Mouse (Mus musculus) thymus, postnatal 14 days (tissue): ENCODE data around the gene Yap1.
A peak's percentile ranks its signal among the peaks of the same experiment; 100 is the strongest.

Experiments
- DNase-seq: peaks from one replicate; pipeline ENCODE4 v3.0.0; 2021

The Yap1 gene

DNA sequence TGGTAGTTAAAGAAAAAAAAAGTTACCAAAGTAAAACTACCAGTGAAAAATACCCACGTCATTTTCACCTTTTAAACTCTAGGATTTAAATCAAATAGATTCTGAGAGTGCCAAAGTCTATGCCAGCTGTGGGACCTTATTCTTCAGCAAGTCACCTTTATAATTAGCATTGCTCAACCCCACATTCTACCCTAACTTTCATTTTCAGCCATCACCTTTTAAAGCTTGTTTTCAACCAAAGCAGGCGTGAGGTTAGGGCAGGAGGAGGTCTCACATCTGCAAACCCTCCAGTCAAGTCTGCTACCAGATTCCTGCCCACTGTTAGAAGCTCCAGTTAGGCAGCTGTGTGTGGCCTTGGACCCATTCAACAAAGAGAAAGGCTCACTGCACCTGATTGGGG, 32.4 kb downstream of the Yap1 start:
- DNase-seq, result no peak

DNA sequence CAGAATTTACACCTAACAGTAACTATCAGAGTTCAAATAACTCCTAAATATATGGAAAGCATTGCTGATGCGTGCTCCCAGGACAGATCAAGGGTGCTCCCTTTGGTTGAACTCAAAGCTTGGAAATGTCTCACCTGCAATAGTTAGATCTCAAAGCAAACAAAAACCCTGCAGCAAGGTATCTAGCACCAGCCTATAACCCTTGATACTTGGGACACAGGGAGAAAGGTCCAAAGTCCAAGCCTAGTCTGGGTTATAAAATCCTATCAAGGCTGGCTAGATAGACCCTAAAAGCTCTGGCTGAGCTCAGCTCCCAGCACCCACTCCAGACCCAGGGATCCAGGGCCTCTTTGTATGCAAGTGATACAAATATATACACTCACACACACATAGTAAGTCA, 36.4 kb downstream of the Yap1 start:
- no peak for DNase-seq

DNA sequence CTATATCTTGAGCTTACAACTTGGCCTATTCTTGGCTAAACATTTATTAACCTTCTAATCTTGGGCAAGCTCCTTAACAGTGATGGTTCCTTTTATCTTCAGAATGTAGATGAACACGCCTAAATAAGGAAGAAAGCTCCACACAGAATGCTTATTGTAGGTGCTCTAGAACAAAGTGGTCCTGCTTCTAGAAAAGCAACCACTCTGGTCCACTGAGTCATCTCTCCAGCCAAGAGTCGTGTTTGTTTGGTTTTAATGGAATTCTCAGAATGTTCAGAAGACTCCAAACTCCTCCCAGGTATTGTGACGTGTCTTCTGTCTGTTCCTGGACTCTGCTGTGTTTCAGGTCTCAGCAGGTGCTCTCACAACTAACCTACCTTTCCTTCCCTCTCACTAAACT, 38.8 kb downstream of the Yap1 start:
- DNase-seq, result no peak

DNA sequence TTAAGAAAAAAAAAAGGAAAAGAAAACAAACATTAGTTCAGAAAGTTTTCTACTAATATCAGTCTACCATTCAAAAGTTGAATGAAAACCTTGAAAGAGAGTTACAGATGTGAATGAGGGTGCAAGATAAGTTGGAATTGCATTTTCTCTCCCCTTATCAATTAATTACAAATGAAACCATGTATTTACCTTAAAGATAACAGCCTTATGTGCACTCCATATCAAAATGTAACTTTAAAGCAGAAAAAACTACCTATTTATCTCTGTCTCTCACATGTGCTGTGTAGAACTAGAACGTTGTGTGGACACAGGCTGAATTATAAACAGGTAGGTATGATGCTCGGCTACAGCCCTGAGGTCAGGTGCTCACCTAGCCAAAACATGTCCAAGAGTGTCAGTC, 40.5 kb downstream of the Yap1 start:
- DNase-seq, result no peak

DNA sequence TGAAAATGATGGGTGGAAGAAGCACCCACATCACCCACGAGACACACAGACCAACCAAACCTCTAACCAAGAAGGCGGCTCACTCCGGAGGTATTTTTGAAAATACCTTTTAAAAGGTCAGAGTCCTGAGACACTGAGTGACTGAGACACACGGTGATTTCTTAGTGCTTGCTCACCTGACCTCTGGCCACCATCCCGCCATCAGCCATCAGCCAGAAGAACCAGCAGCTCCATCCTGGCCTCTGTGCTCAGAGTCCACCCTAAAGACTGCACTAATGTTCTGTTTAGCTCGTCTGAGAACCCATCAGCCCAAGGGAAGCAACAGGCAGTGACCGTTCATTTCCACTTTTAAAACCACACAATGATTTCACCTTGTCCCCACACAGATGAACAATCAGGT, 41.5 kb downstream of the Yap1 start:
- no peak for DNase-seq

DNA sequence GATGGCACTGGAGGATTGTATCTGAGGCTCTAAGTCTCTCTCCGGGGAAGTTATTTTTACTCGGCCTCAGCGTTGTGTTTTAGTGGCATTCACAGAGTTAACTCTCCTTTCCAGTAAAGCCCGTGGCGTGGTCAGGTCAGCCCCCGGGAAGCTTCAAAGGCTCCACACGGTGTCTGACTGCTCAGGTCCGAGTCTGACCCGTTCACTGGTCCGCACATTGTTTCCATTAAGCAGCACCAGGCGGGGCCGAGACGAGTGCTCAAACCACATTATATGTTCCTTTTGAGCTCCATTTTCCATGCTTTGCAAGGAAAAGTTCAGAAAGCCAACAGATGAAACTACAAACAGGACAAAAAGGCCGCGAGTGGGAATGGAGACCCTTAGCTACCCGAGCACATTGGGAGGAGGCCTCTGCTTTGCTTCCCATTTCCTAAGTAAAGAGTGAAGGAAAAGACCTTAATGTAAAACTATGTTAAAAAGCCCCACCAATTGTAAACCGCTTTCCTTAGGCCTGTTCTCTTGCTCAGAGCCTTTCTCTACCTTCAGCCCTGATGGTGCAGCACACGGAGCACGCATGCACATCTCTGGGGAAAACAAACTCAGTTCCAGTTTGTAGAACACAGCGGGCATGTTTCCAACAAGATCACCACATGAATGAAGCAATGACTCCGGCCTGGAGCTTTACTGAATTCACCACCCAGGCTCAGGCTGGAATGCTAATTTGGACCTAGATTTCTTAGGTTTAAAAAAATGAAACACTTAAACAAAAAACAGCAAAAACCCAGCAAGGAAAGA, 42.8 kb downstream of the Yap1 start:
- DNase-seq, result no peak

DNA sequence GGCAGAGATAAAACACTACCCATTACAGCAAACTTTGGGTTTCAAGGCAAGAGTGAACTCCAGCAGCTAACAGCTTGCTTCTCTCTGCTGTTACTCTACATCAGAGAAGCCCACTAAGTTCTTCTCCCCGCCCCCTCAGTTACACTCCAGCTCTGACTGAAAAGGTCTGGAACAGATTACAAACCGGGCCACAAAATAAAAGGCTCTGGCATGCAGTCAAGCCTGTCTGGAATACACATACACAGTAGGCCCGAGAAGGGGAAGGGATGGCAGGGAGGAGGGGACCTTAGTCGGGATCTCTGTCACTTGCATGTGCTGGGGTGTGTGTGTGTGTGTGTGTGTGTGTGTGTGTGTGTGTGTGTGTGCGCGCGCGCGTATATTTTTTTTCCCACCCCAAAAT, 44.0 kb downstream of the Yap1 start:
- DNase-seq, result no peak

DNA sequence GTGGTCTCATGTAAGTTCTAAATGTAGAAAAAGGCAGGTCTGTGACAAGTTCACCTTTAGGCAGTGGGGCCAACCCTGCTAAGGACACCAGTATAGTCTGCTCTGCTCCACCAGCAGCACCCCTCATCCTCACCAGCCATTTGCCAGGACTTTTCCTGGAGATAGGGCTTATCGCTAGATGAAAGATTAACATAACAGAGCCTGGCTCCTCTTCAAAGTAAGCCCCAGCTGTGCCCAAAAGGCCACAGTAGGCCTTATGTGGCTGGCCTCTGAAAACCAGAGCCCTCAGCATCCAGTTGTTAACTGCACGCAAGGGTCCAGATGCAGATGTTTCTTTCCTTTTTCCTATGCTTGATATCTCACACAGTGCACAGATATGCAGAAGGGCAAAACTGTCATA, 45.1 kb downstream of the Yap1 start:
- DNase-seq, result no peak

DNA sequence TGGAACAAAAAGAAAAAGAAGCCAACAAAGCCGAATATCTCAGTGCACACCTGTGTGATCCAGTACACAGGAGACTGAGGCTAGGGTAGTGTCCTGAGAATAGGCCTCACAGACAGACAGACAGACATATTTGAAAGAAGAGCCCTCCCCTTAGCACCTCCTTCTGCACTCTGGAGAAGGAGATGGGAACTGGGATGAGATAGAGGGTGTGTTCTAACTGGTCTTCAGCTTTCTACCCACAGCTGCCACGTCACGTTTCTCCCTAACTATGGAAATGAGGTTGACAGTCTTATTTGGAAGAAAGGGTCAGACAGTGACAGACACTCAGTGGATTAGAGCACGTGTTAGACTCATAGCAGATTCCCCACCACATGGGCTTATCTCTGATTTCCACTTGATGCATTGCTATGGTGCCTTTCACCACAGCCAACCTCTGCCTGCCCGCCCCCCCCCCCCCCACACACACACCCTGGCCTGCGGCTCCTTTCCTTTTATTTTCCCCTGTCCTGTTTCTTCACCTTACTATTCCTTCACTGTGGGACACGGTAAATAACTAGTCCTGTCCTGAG, 46.3 kb downstream of the Yap1 start:
- DNase-seq, result no peak

DNA sequence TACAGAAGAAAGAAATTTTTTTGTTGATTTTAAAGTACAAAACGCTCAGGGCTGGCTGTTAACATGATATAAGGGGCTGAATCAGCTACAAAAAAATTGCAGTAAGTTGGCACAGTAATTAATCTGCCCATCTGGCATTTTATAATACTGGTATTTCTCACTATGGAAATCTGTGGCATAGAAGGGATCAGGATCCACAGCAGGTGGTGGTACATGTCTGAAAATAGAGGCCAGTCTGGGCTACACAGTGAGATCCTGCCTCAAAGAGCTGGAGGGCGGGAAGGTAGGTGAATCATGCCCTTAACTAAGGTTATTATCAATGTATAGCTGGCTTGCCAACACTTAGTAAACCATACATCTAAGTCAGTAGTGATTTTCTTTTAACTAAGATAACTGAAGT, 47.0 kb downstream of the Yap1 start:
- no peak for DNase-seq

DNA sequence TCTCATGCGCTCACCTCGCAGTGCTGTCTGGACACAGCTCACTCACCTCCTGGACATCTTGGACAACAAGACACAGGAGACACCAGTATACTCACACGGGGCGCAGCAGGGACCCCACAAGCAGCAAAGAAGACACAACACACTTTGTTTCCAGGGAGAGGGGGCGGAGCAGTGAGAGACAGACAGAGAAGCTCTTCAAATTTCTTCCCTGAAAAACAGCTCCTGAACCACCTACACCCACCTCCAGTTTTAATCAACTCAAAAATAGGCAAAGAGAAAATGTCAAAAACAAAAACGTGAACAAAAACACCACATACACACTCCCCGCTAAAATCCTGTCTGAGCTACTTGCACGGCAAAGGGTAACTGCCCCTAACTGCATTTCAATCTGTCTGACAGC, 48.0 kb downstream of the Yap1 start:
- no peak for DNase-seq

DNA sequence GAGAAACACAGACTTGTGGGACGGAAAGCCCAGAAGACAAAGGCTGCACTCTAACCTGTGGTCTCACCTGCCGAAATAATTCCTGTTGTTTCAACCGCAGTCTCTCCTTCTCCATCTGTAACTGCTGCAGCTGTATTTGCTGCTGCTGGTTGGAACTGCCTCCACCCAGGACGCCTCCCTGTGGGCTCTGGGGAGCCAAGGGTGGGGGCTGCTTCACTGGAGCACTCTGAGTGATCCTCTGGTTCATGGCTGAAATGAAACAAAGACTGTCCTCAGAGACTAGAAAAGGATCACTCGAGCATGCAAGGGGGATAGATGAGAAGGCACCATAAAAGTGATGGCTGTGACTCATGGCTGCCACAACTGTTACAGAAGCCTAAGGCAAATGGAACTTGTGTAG, 51.5 kb downstream of the Yap1 start:
- no peak for DNase-seq

DNA sequence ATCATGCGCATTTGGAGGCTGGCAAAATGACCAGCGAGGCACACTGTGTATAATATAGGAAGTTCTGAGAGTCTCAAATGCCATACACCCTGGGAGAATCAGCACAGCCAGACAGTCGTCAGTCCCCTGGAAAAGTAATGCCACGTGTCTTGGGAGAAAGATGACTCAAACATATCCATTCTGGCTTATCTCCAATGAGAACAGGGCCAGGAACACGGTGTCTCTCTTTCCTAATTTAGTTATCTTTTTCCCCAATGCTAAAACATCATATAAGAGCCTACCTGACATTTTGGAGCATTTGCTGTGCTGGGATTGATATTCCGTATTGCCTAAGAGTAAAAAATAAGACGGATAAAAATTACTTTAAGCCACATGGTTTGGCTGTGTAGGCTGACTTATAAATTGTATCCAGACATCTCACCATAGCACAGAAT, 54.2 kb downstream of the Yap1 start:
- no peak for DNase-seq

DNA sequence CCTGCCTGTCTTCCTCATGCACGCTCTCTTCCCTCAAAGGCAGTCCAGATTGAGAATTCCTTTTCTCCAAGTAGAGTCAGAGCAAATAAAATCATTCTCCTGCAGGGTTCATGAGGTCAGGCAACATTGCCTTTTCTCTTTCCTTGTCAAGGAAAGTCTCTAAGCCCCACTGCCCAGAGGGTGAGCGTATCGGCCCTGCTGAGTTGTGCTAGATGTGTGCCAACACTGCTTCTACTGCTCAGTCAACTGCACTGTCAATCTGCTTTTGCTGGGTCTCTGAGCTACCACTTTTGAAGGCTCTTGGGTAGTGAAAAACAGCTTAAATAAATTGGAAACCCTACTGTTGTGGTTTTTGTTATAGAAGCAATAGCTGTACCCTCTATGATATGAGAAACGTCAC, 56.5 kb downstream of the Yap1 start:
- no peak for DNase-seq

DNA sequence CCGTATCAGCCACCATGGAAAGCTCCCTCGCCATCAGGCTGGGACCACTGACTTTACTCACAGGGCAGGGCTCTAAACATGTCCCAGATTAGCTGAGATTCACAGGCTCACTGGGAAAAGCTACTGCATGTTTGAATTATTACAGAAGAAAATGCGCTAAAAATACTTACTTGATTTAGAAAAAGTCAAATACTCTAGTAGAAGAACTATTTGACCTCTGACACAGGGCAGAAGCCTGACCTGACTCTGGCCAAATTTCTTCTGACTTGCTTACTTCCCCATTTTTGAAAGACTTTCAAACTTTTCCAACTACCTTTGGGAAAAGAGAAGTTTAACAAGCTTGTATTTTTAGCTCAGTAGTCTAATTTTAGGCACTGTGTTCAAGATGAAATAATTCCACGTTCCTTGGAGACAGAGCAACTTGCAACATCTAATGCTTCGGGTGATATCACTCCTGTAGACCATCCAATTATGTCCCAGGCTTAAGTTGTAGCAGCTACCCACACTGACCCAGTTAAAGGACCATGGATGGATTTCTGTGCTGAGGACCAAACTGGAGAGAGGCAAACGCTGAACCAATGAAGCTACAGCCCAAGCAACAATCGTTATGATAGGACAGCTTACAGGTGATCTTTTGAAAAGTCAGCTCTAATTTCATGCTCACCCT, 60.5 kb downstream of the Yap1 start:
- no peak for DNase-seq

DNA sequence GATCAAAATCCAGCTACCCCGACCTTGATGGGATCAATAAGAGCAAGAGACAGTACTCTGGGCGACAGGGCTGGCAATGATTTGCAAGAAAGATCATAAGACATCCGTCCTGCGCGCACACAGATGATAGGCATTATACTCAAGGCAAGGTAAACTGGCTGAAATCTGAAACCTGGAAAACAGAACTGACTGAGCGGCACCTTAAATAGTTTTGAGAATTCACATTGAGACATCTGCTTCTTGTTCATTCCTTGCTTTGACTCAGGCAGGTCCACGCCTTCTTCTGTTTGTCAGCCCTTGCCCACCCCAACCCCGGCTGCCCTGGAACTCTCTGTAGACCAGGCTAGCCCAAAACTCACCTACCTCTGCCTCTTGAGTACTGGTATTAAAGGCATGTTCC, 61.7 kb downstream of the Yap1 start:
- no peak for DNase-seq

DNA sequence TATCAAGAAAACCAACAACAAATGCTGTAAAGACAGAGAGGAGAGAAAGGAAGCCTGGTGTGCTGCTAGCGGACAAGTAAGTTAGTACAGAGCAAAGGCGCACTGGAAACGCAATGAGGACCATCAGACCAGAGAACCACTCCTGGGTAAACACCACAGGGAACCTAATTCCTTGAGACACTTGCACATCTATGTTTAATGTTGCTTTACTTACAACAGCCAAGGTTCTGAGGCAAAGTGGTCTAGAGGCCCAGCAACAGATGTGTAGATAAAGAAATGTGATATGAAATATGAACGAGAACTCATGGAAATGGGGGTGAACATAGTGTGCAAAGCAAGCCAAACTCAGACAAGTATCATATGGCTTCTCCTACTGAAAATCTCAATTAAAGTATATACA, 64.3 kb downstream of the Yap1 start:
- DNase-seq, result no peak

DNA sequence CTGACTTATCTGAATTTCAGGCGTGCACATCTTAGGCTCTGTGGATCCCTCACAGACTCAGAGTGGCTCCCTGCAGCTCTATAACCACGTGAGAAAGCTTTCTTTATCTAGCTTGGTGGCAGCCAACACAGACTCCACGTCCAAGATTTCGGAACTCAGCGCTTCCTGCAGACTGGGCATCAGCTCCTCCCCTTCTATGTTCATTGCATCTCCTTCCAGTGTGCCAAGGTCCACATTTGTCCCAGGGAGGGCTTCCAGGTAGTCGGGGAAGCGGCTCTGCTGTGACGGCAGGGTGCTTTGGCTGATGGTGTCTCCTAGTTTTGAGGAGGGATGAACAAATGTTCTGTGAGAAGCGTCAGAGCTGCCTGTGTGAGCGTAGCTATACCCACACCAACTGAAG, 70.0 kb downstream of the Yap1 start:
- no peak for DNase-seq

DNA sequence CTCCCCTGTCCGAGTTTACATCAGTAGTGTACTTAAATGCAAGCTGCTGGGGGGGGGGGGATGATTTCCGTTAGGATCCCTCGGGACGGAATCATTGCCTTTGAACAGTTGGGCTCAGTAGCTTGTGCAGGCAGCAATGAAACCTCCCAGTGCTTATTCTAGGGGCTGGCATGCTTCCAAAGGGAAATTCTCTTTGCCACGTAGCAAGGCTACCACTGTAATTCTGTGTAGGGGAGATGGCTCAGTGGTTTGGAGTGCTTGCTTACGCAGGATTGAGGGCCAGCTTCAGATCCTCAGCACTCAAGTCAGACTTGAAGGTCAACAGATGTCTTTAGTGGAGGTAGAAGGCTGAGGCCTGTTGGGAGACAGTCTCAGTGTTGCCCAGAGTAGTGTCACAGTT, 74.8 kb downstream of the Yap1 start:
- DNase-seq, result no peak

DNA sequence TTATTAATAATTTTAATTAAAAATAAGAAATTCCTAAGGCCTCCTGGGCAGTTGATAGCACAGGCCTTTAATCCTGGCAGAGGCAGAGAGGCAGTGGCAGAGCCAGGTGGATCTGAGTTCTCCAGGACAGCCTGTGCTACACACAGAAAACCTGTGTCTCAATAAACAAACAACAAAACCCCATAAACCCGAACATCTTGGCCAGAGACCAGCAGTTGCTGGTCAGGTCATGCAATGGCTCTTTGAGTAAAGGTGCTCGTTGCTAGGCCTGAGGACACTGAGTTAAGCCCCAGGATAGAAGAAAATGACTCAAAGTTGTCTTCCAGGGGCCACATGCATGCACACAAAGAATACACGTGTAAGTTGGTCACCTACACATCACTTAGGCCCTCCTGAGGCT, 75.5 kb downstream of the Yap1 start:
- no peak for DNase-seq

DNA sequence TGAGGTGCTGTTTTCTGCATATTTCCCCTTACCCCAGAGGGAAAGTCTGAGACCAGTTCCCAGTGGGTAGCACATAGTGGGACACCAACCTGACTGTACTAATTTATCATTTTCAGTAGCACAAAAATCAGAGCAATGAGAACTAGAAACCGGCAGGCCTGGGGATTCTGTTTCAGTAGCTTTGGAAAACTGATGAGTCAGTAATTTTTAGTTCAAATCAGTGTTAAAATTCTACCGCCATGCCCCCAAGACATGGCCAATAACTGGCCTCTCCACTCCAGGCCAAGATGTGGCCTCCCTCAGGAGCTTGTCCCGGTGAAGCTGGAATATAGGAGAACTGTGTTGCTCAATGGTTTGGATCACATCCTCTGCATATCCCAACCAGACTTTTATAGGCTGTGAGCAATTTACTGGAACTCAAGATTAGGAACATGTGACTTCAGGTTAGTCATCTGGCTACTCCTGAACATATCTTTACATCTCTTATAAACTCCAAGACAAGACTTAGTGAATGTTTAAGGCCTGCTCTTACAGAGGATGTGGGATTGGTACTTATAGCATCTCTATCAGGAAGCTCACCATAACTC, 76.1 kb downstream of the Yap1 start:
- no peak for DNase-seq

DNA sequence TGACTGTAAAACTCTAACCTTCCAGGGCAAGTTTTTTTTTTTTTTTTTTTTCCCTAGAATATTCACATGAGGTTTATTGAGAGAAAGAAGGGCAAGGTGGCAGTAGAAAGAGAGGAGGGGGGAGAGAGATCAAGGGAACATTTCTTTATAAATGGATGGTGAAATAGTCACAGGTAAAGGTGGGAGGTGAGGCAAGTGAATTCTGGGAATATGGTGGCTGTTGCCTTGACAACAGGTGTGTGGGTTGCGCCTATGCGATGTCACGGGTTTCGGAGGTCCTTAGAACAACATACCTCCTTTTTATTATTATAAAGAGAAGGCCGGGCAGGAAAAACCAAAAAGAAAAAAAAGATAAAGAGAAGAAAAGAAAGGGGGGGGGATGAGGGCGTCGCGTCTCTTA, 89.5 kb downstream of the Yap1 start:
- no peak for DNase-seq

DNA sequence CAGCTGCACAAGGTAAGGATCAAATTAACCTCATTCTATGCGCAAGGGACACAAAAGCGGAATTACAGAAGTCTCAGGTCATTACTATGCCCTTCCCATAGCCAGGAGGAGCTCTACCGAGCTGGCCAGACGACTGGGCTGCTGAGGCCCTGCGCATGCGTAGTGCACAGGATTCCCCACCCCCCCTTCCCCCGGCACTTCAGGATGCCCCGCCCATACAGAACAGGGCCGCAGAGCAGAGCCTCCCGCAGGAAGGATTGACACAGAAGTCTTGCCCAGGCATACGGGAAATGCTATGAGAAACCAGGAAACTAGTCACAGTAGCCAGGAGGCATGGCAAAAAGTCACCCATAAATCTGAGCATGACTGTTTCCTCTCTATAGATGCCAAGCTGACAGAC, 89.9 kb downstream of the Yap1 start:
- DNase-seq, result peak; percentile 49

DNA sequence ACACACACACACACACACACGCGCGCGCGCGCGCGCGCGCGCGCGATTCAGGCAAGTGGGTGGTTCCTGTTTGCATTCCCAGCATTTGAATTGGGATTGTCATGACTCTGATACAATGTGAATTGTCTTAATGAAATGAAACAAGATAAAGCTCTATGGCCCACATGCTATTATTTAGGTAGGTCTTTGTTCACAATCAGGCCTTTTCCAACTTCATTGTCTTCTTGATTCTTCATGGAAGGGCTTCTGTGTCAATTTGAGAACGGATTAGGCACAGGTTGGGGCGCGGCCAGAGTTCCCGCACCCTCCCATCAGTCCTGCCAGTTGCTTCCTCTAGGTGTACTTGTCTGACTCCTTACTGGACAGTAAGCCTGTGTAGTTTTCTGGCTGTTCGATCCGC, 90.4 kb downstream of the Yap1 start:
- no peak for DNase-seq
